Mouse (Mus musculus): ENCODE measurements at regions not wholly inside any gene's neighbourhood (a gene's known extent, or its start where the extent isn't known, plus 50 kb on each side); places are given as distances from the start of the nearest gene placed in this dataset.
"Not testable (repeated sequence)": the region's sequence is repeated elsewhere in the genome, so short reads cannot be mapped to it uniquely, and the experiment has no call there.

- not testable (repeated sequence) for H3K9ac ChIP-seq (ENCODE audit: low read length); ATAC-seq (replicated peaks; ENCODE audit: low FRiP score, low TSS enrichment, low read depth); H3K27me3 ChIP-seq (replicated peaks; ENCODE audit: control insufficient read depth, insufficient read depth, low read length); H3K4me1 ChIP-seq (replicated peaks; ENCODE audit: control insufficient read depth, insufficient read depth, low read length); H3K4me2 ChIP-seq (ENCODE audit: low read length); DNase-seq (ENCODE audit: low spot score); H3K4me3 ChIP-seq (ENCODE audit: low read depth, low read length); H3K27ac ChIP-seq (ENCODE audit: low read depth); H3K36me3 ChIP-seq (ENCODE audit: control insufficient read depth, insufficient read depth, low read length); H3K9me3 ChIP-seq (ENCODE audit: control insufficient read depth, low read length)
- 88% methylated on average over 11 of the region's 11 CpGs for WGBS
These were observed 165.4 kb upstream of the Plcz1 start for GRCm38 (mm10) chr6:140206676-140207075.

- DNase-seq (ENCODE audit: low spot score), result no peak
- no peaks in the 10 kb centered on the region for H3K27me3 ChIP-seq (replicated peaks; ENCODE audit: control insufficient read depth, insufficient read depth, low read length)
- 79% methylated on average over 1 of the region's 1 CpGs for WGBS
These were observed 160.1 kb upstream of the Plcz1 start for GRCm38 (mm10) chr6:140201356-140201755.

GRCm38 (mm10) chr6:140200322-140200721, 159.1 kb upstream of the Plcz1 start:
- Histone ChIP-seq H3K27ac (ENCODE audit: low read depth) (no peak overlapping the region), H3K27me3 (replicated peaks; ENCODE audit: control insufficient read depth, insufficient read depth, low read length) (no peaks in the 10 kb centered on the region), H3K4me3 (ENCODE audit: low read depth, low read length) (no peak overlapping the region), H3K4me2 (ENCODE audit: low read length) (no peak overlapping the region), H3K36me3 (ENCODE audit: control insufficient read depth, insufficient read depth, low read length) (no peaks in the 10 kb centered on the region), H3K9ac (ENCODE audit: low read length) (no peak overlapping the region), H3K4me1 (replicated peaks; ENCODE audit: control insufficient read depth, insufficient read depth, low read length) (no peaks in the 10 kb centered on the region), H3K9me3 (ENCODE audit: control insufficient read depth, low read length) (no peaks in the 10 kb centered on the region)
- ATAC-seq (replicated peaks; ENCODE audit: low FRiP score, low TSS enrichment, low read depth), result no peak
- DNase-seq (ENCODE audit: low spot score), result no peak
- WGBS, result 57% methylated on average over 5 of the region's 5 CpGs

More at GRCm38 (mm10) chr6:140201356-140201755, 160.1 kb upstream of the Plcz1 start:
- Histone ChIP-seq H3K4me3 (ENCODE audit: low read depth, low read length) (no peak overlapping the region), H3K36me3 (ENCODE audit: control insufficient read depth, insufficient read depth, low read length) (no peaks in the 10 kb centered on the region), H3K4me1 (replicated peaks; ENCODE audit: control insufficient read depth, insufficient read depth, low read length) (no peaks in the 10 kb centered on the region), H3K27ac (ENCODE audit: low read depth) (no peak overlapping the region), H3K9me3 (ENCODE audit: control insufficient read depth, low read length) (no peaks in the 10 kb centered on the region), H3K9ac (ENCODE audit: low read length) (no peak overlapping the region), H3K4me2 (ENCODE audit: low read length) (no peak overlapping the region)
- ATAC-seq (replicated peaks; ENCODE audit: low FRiP score, low TSS enrichment, low read depth), result no peak

- H3K27ac ChIP-seq (ENCODE audit: low read depth), result no peak overlapping the region
- no peaks in the 10 kb centered on the region for H3K4me1 ChIP-seq (replicated peaks; ENCODE audit: control insufficient read depth, insufficient read depth, low read length)
- 73% methylated on average over 6 of the region's 6 CpGs for WGBS
- H3K4me3 ChIP-seq (ENCODE audit: low read depth, low read length), result no peak overlapping the region
- no peak overlapping the region for H3K4me2 ChIP-seq (ENCODE audit: low read length)
- no peaks in the 10 kb centered on the region for H3K36me3 ChIP-seq (ENCODE audit: control insufficient read depth, insufficient read depth, low read length)
- no peak for ATAC-seq (replicated peaks; ENCODE audit: low FRiP score, low TSS enrichment, low read depth)
- no peaks in the 10 kb centered on the region for H3K27me3 ChIP-seq (replicated peaks; ENCODE audit: control insufficient read depth, insufficient read depth, low read length)
- no peak overlapping the region for H3K9ac ChIP-seq (ENCODE audit: low read length)
- H3K9me3 ChIP-seq (ENCODE audit: control insufficient read depth, low read length), result no peaks in the 10 kb centered on the region
- no peak for DNase-seq (ENCODE audit: low spot score)
These were observed 156.8 kb upstream of the Plcz1 start for GRCm38 (mm10) chr6:140198036-140198435.

GRCm38 (mm10) chr6:140197113-140197675, 155.9 kb upstream of the Plcz1 start:
- WGBS, result 71% methylated on average over 8 of the region's 8 CpGs
- Histone ChIP-seq H3K27ac (ENCODE audit: low read depth) (no peak overlapping the region), H3K9me3 (ENCODE audit: control insufficient read depth, low read length) (no peaks in the 10 kb centered on the region), H3K4me3 (ENCODE audit: low read depth, low read length) (no peak overlapping the region), H3K9ac (ENCODE audit: low read length) (no peak overlapping the region), H3K36me3 (ENCODE audit: control insufficient read depth, insufficient read depth, low read length) (no peaks in the 10 kb centered on the region), H3K4me1 (replicated peaks; ENCODE audit: control insufficient read depth, insufficient read depth, low read length) (no peaks in the 10 kb centered on the region), H3K4me2 (ENCODE audit: low read length) (no peak overlapping the region), H3K27me3 (replicated peaks; ENCODE audit: control insufficient read depth, insufficient read depth, low read length) (no peaks in the 10 kb centered on the region)
- DNase-seq (ENCODE audit: low spot score) (no peak), ATAC-seq (replicated peaks; ENCODE audit: low FRiP score, low TSS enrichment, low read depth) (no peak)

GRCm38 (mm10) chr6:140194276-140194675, 153.0 kb upstream of the Plcz1 start:
- DNase-seq (ENCODE audit: low spot score) (no peak), ATAC-seq (replicated peaks; ENCODE audit: low FRiP score, low TSS enrichment, low read depth) (no peak)
- no peak overlapping the region for H3K27ac ChIP-seq (ENCODE audit: low read depth)
- no peaks in the 10 kb centered on the region for H3K36me3 ChIP-seq (ENCODE audit: control insufficient read depth, insufficient read depth, low read length)
- WGBS, result 85% methylated on average over 2 of the region's 2 CpGs
- H3K27me3 ChIP-seq (replicated peaks; ENCODE audit: control insufficient read depth, insufficient read depth, low read length), result no peaks in the 10 kb centered on the region
- H3K9me3 ChIP-seq (ENCODE audit: control insufficient read depth, low read length), result no peaks in the 10 kb centered on the region
- no peak overlapping the region for H3K4me3 ChIP-seq (ENCODE audit: low read depth, low read length)
- no peak overlapping the region for H3K4me2 ChIP-seq (ENCODE audit: low read length)
- H3K9ac ChIP-seq (ENCODE audit: low read length), result no peak overlapping the region
- no peaks in the 10 kb centered on the region for H3K4me1 ChIP-seq (replicated peaks; ENCODE audit: control insufficient read depth, insufficient read depth, low read length)

GRCm38 (mm10) chr6:140193084-140193939, 152.1 kb upstream of the Plcz1 start:
- H3K4me3 ChIP-seq (ENCODE audit: low read depth, low read length), result no peak overlapping the region
- H3K9me3 ChIP-seq (ENCODE audit: control insufficient read depth, low read length), result no peaks in the 10 kb centered on the region
- DNase-seq (ENCODE audit: low spot score) (no peak), ATAC-seq (replicated peaks; ENCODE audit: low FRiP score, low TSS enrichment, low read depth) (no peak; the same call in 1 of the 2 replicates)
- no peak overlapping the region for H3K4me2 ChIP-seq (ENCODE audit: low read length)
- no peak overlapping the region for H3K9ac ChIP-seq (ENCODE audit: low read length)
- WGBS, result 35% methylated on average over 9 of the region's 9 CpGs
- no peaks in the 10 kb centered on the region for H3K27me3 ChIP-seq (replicated peaks; ENCODE audit: control insufficient read depth, insufficient read depth, low read length)
- no peaks in the 10 kb centered on the region for H3K36me3 ChIP-seq (ENCODE audit: control insufficient read depth, insufficient read depth, low read length)
- no peak overlapping the region for H3K27ac ChIP-seq (ENCODE audit: low read depth)
- H3K4me1 ChIP-seq (replicated peaks; ENCODE audit: control insufficient read depth, insufficient read depth, low read length), result no peaks in the 10 kb centered on the region

GRCm38 (mm10) chr6:140192526-140192925, 151.3 kb upstream of the Plcz1 start:
- Histone ChIP-seq H3K4me1 (replicated peaks; ENCODE audit: control insufficient read depth, insufficient read depth, low read length) (no peaks in the 10 kb centered on the region), H3K9ac (ENCODE audit: low read length) (no peak overlapping the region), H3K27ac (ENCODE audit: low read depth) (no peak overlapping the region), H3K36me3 (ENCODE audit: control insufficient read depth, insufficient read depth, low read length) (no peaks in the 10 kb centered on the region), H3K4me2 (ENCODE audit: low read length) (no peak overlapping the region), H3K27me3 (replicated peaks; ENCODE audit: control insufficient read depth, insufficient read depth, low read length) (no peaks in the 10 kb centered on the region), H3K4me3 (ENCODE audit: low read depth, low read length) (no peak overlapping the region), H3K9me3 (ENCODE audit: control insufficient read depth, low read length) (no peaks in the 10 kb centered on the region)
- no peak for DNase-seq (ENCODE audit: low spot score)
- no peak for ATAC-seq (replicated peaks; ENCODE audit: low FRiP score, low TSS enrichment, low read depth)
- 87% methylated on average over 17 of the region's 17 CpGs for WGBS

GRCm38 (mm10) chr6:140191341-140191740, 150.1 kb upstream of the Plcz1 start:
- Histone ChIP-seq H3K9me3 (ENCODE audit: control insufficient read depth, low read length) (no peaks in the 10 kb centered on the region), H3K27me3 (replicated peaks; ENCODE audit: control insufficient read depth, insufficient read depth, low read length) (no peaks in the 10 kb centered on the region), H3K36me3 (ENCODE audit: control insufficient read depth, insufficient read depth, low read length) (no peaks in the 10 kb centered on the region), H3K4me1 (replicated peaks; ENCODE audit: control insufficient read depth, insufficient read depth, low read length) (no peaks in the 10 kb centered on the region), H3K4me3 (ENCODE audit: low read depth, low read length) (no peak overlapping the region), H3K9ac (ENCODE audit: low read length) (no peak overlapping the region), H3K4me2 (ENCODE audit: low read length) (no peak overlapping the region), H3K27ac (ENCODE audit: low read depth) (no peak overlapping the region)
- ATAC-seq (replicated peaks; ENCODE audit: low FRiP score, low TSS enrichment, low read depth) (no peak), DNase-seq (ENCODE audit: low spot score) (no peak)
- 56% methylated on average over 4 of the region's 4 CpGs for WGBS
